Mouse (Mus musculus): ENCODE measurements around the gene Vps33b. TPM values are rescaled to one million over a fixed set of nuclear protein-coding genes. Genes with fewer than 3 reads are reported as not detected.
A peak's percentile ranks its signal among the peaks of the same experiment; 100 is the strongest.

The Vps33b gene
- polyA plus RNA-seq, 1 experiment from 2014 or later: 13.0 TPM

DNA sequence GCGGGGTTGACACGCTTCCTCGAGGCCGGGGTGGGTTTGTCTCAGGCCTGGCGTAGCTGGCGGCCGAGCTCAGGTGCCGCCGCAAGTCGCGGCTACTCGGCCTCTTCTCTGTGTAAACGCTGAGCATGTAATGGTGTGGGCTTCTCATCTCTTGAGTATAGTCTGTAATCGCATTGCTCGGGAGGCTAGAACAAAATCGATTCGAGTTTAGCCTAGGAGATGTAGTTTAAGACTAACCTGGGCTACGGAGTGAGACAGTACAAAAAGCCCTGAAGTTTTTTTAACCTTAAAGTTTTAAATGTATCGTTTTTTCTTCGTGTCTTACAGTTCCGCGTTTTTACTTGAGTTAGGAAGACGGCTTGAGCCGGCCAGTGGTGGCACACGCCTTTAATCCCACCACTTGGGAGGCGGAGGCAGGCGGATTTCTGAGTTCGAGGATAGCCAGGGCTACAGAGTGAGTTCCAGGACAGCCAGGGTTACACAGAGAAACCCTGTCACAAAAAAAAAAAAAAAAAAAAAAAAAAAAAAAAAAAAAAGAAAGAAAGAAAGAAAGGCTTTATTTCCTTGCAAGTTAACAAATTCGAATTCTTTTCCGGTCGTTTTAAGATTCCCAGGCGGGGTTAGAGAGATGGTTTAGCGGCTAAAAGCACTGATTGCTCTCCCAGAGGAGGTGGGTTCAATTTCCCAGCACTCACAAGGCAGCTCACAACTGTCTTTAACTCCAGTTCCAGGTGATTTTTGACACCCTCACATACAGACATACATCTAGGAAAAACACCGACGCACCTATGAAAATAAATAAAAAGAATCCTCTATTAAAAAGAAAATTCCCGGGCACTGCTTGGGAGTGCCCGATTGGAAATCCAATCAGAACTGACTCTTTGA is 25.6 kb downstream of the Vps33b start:
- no peak for DNase-seq (ENCODE audit: low spot score)

DNA sequence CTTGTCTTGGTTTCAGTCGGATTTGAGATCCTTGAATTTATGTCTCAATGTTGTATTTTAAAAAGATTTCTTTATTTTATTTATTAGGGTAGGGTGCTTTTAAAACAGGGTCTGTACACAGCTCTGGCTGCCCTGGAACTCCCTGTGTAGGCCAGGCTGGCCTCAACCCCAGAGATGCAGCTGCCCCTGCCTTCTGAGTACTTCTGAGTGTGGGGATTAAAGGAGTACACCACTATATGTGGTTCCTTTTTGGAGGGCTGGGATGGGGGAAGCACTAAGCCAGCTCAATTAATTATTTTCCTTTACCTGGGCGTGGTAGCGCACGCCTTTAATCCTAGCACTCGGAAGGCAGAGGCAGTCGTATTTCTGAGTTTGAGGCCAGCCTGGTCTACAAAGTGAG is 27.0 kb downstream of the Vps33b start:
- Histone ChIP-seq H3K9me3 (ENCODE audit: control insufficient read depth, low read length) (no peaks in the 10 kb centered on the region), H3K27ac (replicated peaks; ENCODE audit: low read depth, low read length) (no peak overlapping the region), H3K4me3 (ENCODE audit: low read depth, low read length) (no peak overlapping the region), H3K4me2 (ENCODE audit: low read depth, severe bottlenecking) (no peak overlapping the region), H3K4me1 (ENCODE audit: control insufficient read depth, insufficient read depth, low read length) (no peaks in the 10 kb centered on the region), H3K27me3 (ENCODE audit: control insufficient read depth, insufficient read depth, low read length) (no peaks in the 10 kb centered on the region), H3K9ac (ENCODE audit: low read length) (no peak overlapping the region), H3K36me3 (ENCODE audit: control insufficient read depth, insufficient read depth, low read length) (peaks cover 4% of the 10 kb centered on the region)
- no peak for DNase-seq (ENCODE audit: low spot score)
- no peak for ATAC-seq (ENCODE audit: insufficient number of reproducible peaks, low FRiP score, low TSS enrichment, low read depth)
- 96% methylated on average over 6 of the region's 6 CpGs for WGBS

More for the DNA sequence above, 25.6 kb downstream of the Vps33b start:
- 10% methylated on average over 37 of the region's 37 CpGs for WGBS
- no peaks in the 10 kb centered on the region for H3K27me3 ChIP-seq (ENCODE audit: control insufficient read depth, insufficient read depth, low read length)
- no peaks in the 10 kb centered on the region for H3K36me3 ChIP-seq (ENCODE audit: control insufficient read depth, insufficient read depth, low read length)
- no peaks in the 10 kb centered on the region for H3K9me3 ChIP-seq (ENCODE audit: control insufficient read depth, low read length)
- peak overlapping the region; percentile 87 for H3K9ac ChIP-seq (ENCODE audit: low read length)
- no peaks in the 10 kb centered on the region for H3K4me1 ChIP-seq (ENCODE audit: control insufficient read depth, insufficient read depth, low read length)
- ATAC-seq (ENCODE audit: insufficient number of reproducible peaks, low FRiP score, low TSS enrichment, low read depth): peak; percentile 45; the same call in 1 of the 2 replicates
- peak overlapping the region; percentile 77 for H3K27ac ChIP-seq (replicated peaks; ENCODE audit: low read depth, low read length)
- H3K4me3 ChIP-seq (ENCODE audit: low read depth, low read length): peak overlapping the region; percentile 92
- H3K4me2 ChIP-seq (ENCODE audit: low read depth, severe bottlenecking): peak overlapping the region; percentile 58

DNA sequence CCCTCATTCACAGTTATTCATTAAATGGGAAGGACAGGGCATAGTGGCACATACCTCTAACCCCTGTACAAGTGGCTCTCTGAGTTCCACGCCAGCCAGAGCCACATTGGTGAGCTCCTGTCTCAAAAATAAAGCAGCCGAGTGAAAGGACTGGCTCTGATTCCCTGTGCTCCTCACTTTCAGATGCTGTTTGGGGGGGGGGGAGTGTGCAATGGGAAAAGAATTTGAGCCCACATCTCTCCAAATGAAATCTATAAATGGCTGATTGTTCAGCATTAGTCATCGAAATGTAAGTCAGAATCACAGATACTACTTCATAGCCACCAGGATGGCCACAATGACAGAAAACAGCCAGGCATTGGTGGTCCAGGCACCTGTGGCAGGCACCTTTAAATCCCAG is 27.6 kb downstream of the Vps33b start:
- no peak overlapping the region for H3K27ac ChIP-seq (replicated peaks; ENCODE audit: low read depth, low read length)
- no peak overlapping the region for H3K4me2 ChIP-seq (ENCODE audit: low read depth, severe bottlenecking)
- no peaks in the 10 kb centered on the region for H3K27me3 ChIP-seq (ENCODE audit: control insufficient read depth, insufficient read depth, low read length)
- H3K4me1 ChIP-seq (ENCODE audit: control insufficient read depth, insufficient read depth, low read length): no peaks in the 10 kb centered on the region
- no peak overlapping the region for H3K4me3 ChIP-seq (ENCODE audit: low read depth, low read length)
- no peak for ATAC-seq (ENCODE audit: insufficient number of reproducible peaks, low FRiP score, low TSS enrichment, low read depth)
- H3K9me3 ChIP-seq (ENCODE audit: control insufficient read depth, low read length): no peaks in the 10 kb centered on the region
- peaks cover 7% of the 10 kb centered on the region for H3K36me3 ChIP-seq (ENCODE audit: control insufficient read depth, insufficient read depth, low read length)
- 94% methylated on average over 3 of the region's 3 CpGs for WGBS
- no peak for DNase-seq (ENCODE audit: low spot score)
- H3K9ac ChIP-seq (ENCODE audit: low read length): no peak overlapping the region

- 93% methylated on average over 4 of the region's 4 CpGs for WGBS
- peaks cover 14% of the 10 kb centered on the region for H3K36me3 ChIP-seq (ENCODE audit: control insufficient read depth, insufficient read depth, low read length)
Observed at GRCm38 (mm10) chr7:80298754-80299153, 29.3 kb downstream of the Vps33b start.

GRCm38 (mm10) chr7:80299568-80299967 is 30.1 kb downstream of the Vps33b start:
- DNase-seq (ENCODE audit: low spot score) (no peak), ATAC-seq (ENCODE audit: insufficient number of reproducible peaks, low FRiP score, low TSS enrichment, low read depth) (no peak)
- H3K9me3 ChIP-seq (ENCODE audit: control insufficient read depth, low read length): no peaks in the 10 kb centered on the region
- 92% methylated on average over 3 of the region's 3 CpGs for WGBS
- no peak overlapping the region for H3K4me3 ChIP-seq (ENCODE audit: low read depth, low read length)
- peaks cover 14% of the 10 kb centered on the region for H3K36me3 ChIP-seq (ENCODE audit: control insufficient read depth, insufficient read depth, low read length)
- no peaks in the 10 kb centered on the region for H3K27me3 ChIP-seq (ENCODE audit: control insufficient read depth, insufficient read depth, low read length)
- H3K27ac ChIP-seq (replicated peaks; ENCODE audit: low read depth, low read length): no peak overlapping the region
- H3K9ac ChIP-seq (ENCODE audit: low read length): no peak overlapping the region
- no peaks in the 10 kb centered on the region for H3K4me1 ChIP-seq (ENCODE audit: control insufficient read depth, insufficient read depth, low read length)
- H3K4me2 ChIP-seq (ENCODE audit: low read depth, severe bottlenecking): no peak overlapping the region

More at GRCm38 (mm10) chr7:80298754-80299153, 29.3 kb downstream of the Vps33b start:
- Histone ChIP-seq H3K27ac (replicated peaks; ENCODE audit: low read depth, low read length) (no peak overlapping the region), H3K27me3 (ENCODE audit: control insufficient read depth, insufficient read depth, low read length) (no peaks in the 10 kb centered on the region), H3K9me3 (ENCODE audit: control insufficient read depth, low read length) (no peaks in the 10 kb centered on the region), H3K9ac (ENCODE audit: low read length) (no peak overlapping the region), H3K4me3 (ENCODE audit: low read depth, low read length) (no peak overlapping the region), H3K4me2 (ENCODE audit: low read depth, severe bottlenecking) (no peak overlapping the region), H3K4me1 (ENCODE audit: control insufficient read depth, insufficient read depth, low read length) (no peaks in the 10 kb centered on the region)
- DNase-seq (ENCODE audit: low spot score): no peak
- ATAC-seq (ENCODE audit: insufficient number of reproducible peaks, low FRiP score, low TSS enrichment, low read depth): no peak

- H3K36me3 ChIP-seq (ENCODE audit: control insufficient read depth, insufficient read depth, low read length): peaks cover 22% of the 10 kb centered on the region
- H3K9ac ChIP-seq (ENCODE audit: low read length): no peak overlapping the region
- H3K27me3 ChIP-seq (ENCODE audit: control insufficient read depth, insufficient read depth, low read length): no peaks in the 10 kb centered on the region
- H3K4me2 ChIP-seq (ENCODE audit: low read depth, severe bottlenecking): no peak overlapping the region
- H3K4me3 ChIP-seq (ENCODE audit: low read depth, low read length): no peak overlapping the region
- H3K27ac ChIP-seq (replicated peaks; ENCODE audit: low read depth, low read length): no peak overlapping the region
- ATAC-seq (ENCODE audit: insufficient number of reproducible peaks, low FRiP score, low TSS enrichment, low read depth) (no peak), DNase-seq (ENCODE audit: low spot score) (no peak)
- 83% methylated on average over 2 of the region's 2 CpGs for WGBS
- H3K9me3 ChIP-seq (ENCODE audit: control insufficient read depth, low read length): no peaks in the 10 kb centered on the region
- H3K4me1 ChIP-seq (ENCODE audit: control insufficient read depth, insufficient read depth, low read length): no peaks in the 10 kb centered on the region
Observed at GRCm38 (mm10) chr7:80301522-80301921, 32.1 kb downstream of the Vps33b start.

DNA sequence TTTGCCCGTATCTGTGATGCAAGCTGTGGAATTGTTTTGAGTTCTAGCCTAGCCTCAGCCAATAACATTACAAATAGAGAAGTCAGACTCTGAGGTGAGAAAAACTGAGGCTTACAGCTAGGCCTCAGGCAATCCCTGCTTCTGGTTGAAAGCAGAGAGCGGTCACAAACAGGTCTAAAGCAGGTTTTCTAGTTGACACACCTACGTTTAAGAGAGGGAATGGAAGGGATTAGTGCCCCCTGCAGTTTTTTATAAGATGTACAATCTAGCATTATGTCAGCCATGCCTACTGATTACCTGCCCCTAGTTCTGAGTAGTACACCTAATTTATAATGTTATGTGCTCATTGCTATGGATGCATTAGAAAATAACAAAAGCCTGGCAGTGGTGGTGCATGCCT is 38.3 kb downstream of the Vps33b start:
- no peak overlapping the region for H3K9ac ChIP-seq (ENCODE audit: low read length)

GRCm38 (mm10) chr7:80310771-80311170 is 41.3 kb downstream of the Vps33b start:
- ATAC-seq (ENCODE audit: insufficient number of reproducible peaks, low FRiP score, low TSS enrichment, low read depth) (no peak), DNase-seq (ENCODE audit: low spot score) (no peak)
- no peaks in the 10 kb centered on the region for H3K27me3 ChIP-seq (ENCODE audit: control insufficient read depth, insufficient read depth, low read length)
- WGBS: 83% methylated on average over 7 of the region's 7 CpGs
- no peak overlapping the region for H3K27ac ChIP-seq (replicated peaks; ENCODE audit: low read depth, low read length)
- no peak overlapping the region for H3K4me3 ChIP-seq (ENCODE audit: low read depth, low read length)
- no peaks in the 10 kb centered on the region for H3K9me3 ChIP-seq (ENCODE audit: control insufficient read depth, low read length)
- H3K36me3 ChIP-seq (ENCODE audit: control insufficient read depth, insufficient read depth, low read length): peaks cover 40% of the 10 kb centered on the region
- H3K9ac ChIP-seq (ENCODE audit: low read length): no peak overlapping the region
- no peak overlapping the region for H3K4me2 ChIP-seq (ENCODE audit: low read depth, severe bottlenecking)
- no peaks in the 10 kb centered on the region for H3K4me1 ChIP-seq (ENCODE audit: control insufficient read depth, insufficient read depth, low read length)

More for the DNA sequence above, 38.3 kb downstream of the Vps33b start:
- Histone ChIP-seq H3K27ac (replicated peaks; ENCODE audit: low read depth, low read length) (no peak overlapping the region), H3K4me2 (ENCODE audit: low read depth, severe bottlenecking) (no peak overlapping the region), H3K4me1 (ENCODE audit: control insufficient read depth, insufficient read depth, low read length) (no peaks in the 10 kb centered on the region), H3K36me3 (ENCODE audit: control insufficient read depth, insufficient read depth, low read length) (peaks cover 34% of the 10 kb centered on the region), H3K27me3 (ENCODE audit: control insufficient read depth, insufficient read depth, low read length) (no peaks in the 10 kb centered on the region), H3K9me3 (ENCODE audit: control insufficient read depth, low read length) (no peaks in the 10 kb centered on the region), H3K4me3 (ENCODE audit: low read depth, low read length) (no peak overlapping the region)
- no peak for DNase-seq (ENCODE audit: low spot score)
- WGBS: 88% methylated on average over 3 of the region's 3 CpGs
- no peak for ATAC-seq (ENCODE audit: insufficient number of reproducible peaks, low FRiP score, low TSS enrichment, low read depth)

Measured in limb, embryonic 11.5 days (tissue).